Mouse (Mus musculus): ENCODE results near the gene Fzd2. TPM values are rescaled to one million over a fixed set of nuclear protein-coding genes. Genes with fewer than 3 reads are reported as not detected.

Fzd2 gene
- polyA plus RNA-seq, 1 experiment from 2014 or later: 27.9 TPM

Other genes starting within 250 kb of the Fzd2 start
- gene Slc4a1, start 238.2 kb upstream of the Fzd2 start, polyA plus RNA-seq (2016; fragmentation: Nextera tagmentation; extraction: Ambion mirVana): 33.8 and 33.9 TPM in 2 replicates
- gene Rundc3a, start 211.0 kb upstream of the Fzd2 start, polyA plus RNA-seq (2016; fragmentation: Nextera tagmentation; extraction: Ambion mirVana): 21.5 and 40.7 TPM in 2 replicates
- gene Slc25a39, start 196.4 kb upstream of the Fzd2 start, polyA plus RNA-seq (2016; fragmentation: Nextera tagmentation; extraction: Ambion mirVana): 234 and 249 TPM in 2 replicates
- gene Grn, start 174.1 kb upstream of the Fzd2 start, polyA plus RNA-seq (2016; fragmentation: Nextera tagmentation; extraction: Ambion mirVana): 63.5 and 77.1 TPM in 2 replicates
- gene Fam171a2, start 156.7 kb upstream of the Fzd2 start, polyA plus RNA-seq (2016; fragmentation: Nextera tagmentation; extraction: Ambion mirVana): 3.0 and 4.0 TPM in 2 replicates
- 5.8 and 6.9 TPM in 2 replicates for gene Itga2b, start 134.3 kb upstream of the Fzd2 start, polyA plus RNA-seq (2016; fragmentation: Nextera tagmentation; extraction: Ambion mirVana)
- 65.5 and 73.8 TPM in 2 replicates for gene Gpatch8, start 48.0 kb upstream of the Fzd2 start, polyA plus RNA-seq (2016; fragmentation: Nextera tagmentation; extraction: Ambion mirVana)
- gene Gm11627, start 24.9 kb upstream of the Fzd2 start, polyA plus RNA-seq (2016; fragmentation: Nextera tagmentation; extraction: Ambion mirVana): 11.1 and 12.6 TPM in 2 replicates
- gene Meioc, start 59.3 kb downstream of the Fzd2 start, polyA plus RNA-seq (2016; fragmentation: Nextera tagmentation; extraction: Ambion mirVana): 0.16 and 0.41 TPM in 2 replicates
- gene Ccdc43, start 93.4 kb downstream of the Fzd2 start, polyA plus RNA-seq (2016; fragmentation: Nextera tagmentation; extraction: Ambion mirVana): 59.5 and 63.2 TPM in 2 replicates
- gene Adam11, start 157.0 kb downstream of the Fzd2 start, polyA plus RNA-seq (2016; fragmentation: Nextera tagmentation; extraction: Ambion mirVana): 10.7 and 18.4 TPM in 2 replicates
- 81.1 and 84.0 TPM in 2 replicates for gene Gjc1, start 215.3 kb downstream of the Fzd2 start, polyA plus RNA-seq (2016; fragmentation: Nextera tagmentation; extraction: Ambion mirVana)
- not detected in 2 replicates for gene Higd1b, start 231.5 kb downstream of the Fzd2 start, polyA plus RNA-seq (2016; fragmentation: Nextera tagmentation; extraction: Ambion mirVana)

All from midbrain, embryonic 10.5 days (tissue).